Mouse (Mus musculus) forebrain, embryonic 10.5 days (tissue): ENCODE results near the gene Vmn1r179. TPM values are rescaled to one million over a fixed set of nuclear protein-coding genes. Genes with fewer than 3 reads are reported as not detected.
"Not testable (repeated sequence)": the region's sequence is repeated elsewhere in the genome, so short reads cannot be mapped to it uniquely, and the experiment has no call there.

Experiments
- DNase-seq: peaks from one replicate; pipeline ENCODE4 v3.0.0-alpha.2; 2017; ENCODE audit warnings: low spot score; ENCODE audit errors: extremely low spot score
- H3K27ac ChIP-seq: fragments of 300-500 bp; sonication (generic); 2 replicates; pipeline ENCODE4 v1.5.1; 2016; ENCODE audit warnings: mild to moderate bottlenecking
- H3K27me3 ChIP-seq: fragments of 300-500 bp; sonication (generic); 2 replicates; pipeline ENCODE4 v1.6.1; 2016; ENCODE audit warnings: mild to moderate bottlenecking; ENCODE audit not compliant: poor library complexity, severe bottlenecking
- H3K36me3 ChIP-seq: fragments of 300-500 bp; sonication (generic); replicated peaks from 2 replicates; pipeline ENCODE4 v1.6.1; 2016; ENCODE audit warnings: mild to moderate bottlenecking, moderate library complexity
- H3K4me1 ChIP-seq: fragments of 300-500 bp; sonication (generic); 2 replicates; pipeline ENCODE4 v1.6.1; 2016
- H3K4me3 ChIP-seq: fragments of 300-500 bp; sonication (generic); 2 replicates; pipeline ENCODE4 v1.5.1; 2016; ENCODE audit warnings: mild to moderate bottlenecking, moderate library complexity
- H3K9me3 ChIP-seq: fragments of 300-500 bp; sonication (generic); 2 replicates; pipeline ENCODE4 v1.6.1; 2016; ENCODE audit warnings: mild to moderate bottlenecking, moderate library complexity
- WGBS: fragments of 180-500 bp; shearing (Covaris S2); methylation state at CpG from one replicate; pipeline ENCODE4 v1.1.7; 2016; 5-methylcytosine and 5-hydroxymethylcytosine counted together
- polyA plus RNA-seq: library from polyadenylated mRNA; unstranded; fragments of >200 nt; fragmentation: Nextera tagmentation; extraction: Ambion mirVana; gene quantifications from 2 replicates; pipeline ENCODE4 v1.2.1, GENCODE M21; 2016

Vmn1r179 gene
- polyA plus RNA-seq, result not detected in 2 replicates

DNA sequence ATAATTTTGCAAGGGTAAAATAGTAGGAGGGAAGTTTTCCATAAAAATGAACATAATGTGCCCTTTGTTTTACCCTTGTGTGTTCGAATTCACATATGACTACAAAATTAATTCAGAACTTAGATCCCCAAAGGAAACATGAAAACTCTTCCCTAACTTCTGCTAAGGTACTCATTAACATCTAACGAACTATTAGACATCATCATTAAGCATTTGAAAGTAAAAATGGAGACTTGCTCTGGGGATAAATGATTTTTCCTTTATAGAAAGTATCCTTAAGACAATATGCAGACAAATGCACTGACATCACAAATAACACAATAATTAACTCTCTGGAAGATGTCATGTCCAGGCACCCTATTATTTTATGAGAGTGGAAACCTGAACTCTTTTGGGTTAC lies at the start of gene Vmn1r179:
Vmn1r179 (plus strand) TSS at position 301 of the 400 bp plus-strand sequence.
- H3K36me3 ChIP-seq, result no peaks in the 10 kb centered on the region
- H3K4me1 ChIP-seq, result no peaks in the 10 kb centered on the region
- peaks cover 62% of the 10 kb centered on the region for H3K9me3 ChIP-seq
- whole genome bisulfite sequencing, result 69% methylated on average over 2 of the region's 2 CpGs
- H3K4me3 ChIP-seq, result no peak within 1 kb of the TSS
- no peaks in the 10 kb centered on the region for H3K27me3 ChIP-seq
- H3K27ac ChIP-seq, result no peak within 1 kb of the TSS
- no peak for DNase-seq

GRCm38 (mm10) chr7:23891709-23892108 lies 35.1 kb upstream of the Vmn1r179 start, which contains the start of gene Vmn1r178:
TSS of gene Vmn1r178 (plus strand) at chr7:23892009.
- WGBS, result 82% methylated on average over 1 of the region's 1 CpGs
- H3K4me3 ChIP-seq, result no peak within 1 kb of the TSS
- no peaks in the 10 kb centered on the region for H3K27me3 ChIP-seq
- no peaks in the 10 kb centered on the region for H3K36me3 ChIP-seq
- H3K9me3 ChIP-seq, result peaks cover 69% of the 10 kb centered on the region
- no peaks in the 10 kb centered on the region for H3K4me1 ChIP-seq
- H3K27ac ChIP-seq, result no peak within 1 kb of the TSS
- no peak for DNase-seq

DNA sequence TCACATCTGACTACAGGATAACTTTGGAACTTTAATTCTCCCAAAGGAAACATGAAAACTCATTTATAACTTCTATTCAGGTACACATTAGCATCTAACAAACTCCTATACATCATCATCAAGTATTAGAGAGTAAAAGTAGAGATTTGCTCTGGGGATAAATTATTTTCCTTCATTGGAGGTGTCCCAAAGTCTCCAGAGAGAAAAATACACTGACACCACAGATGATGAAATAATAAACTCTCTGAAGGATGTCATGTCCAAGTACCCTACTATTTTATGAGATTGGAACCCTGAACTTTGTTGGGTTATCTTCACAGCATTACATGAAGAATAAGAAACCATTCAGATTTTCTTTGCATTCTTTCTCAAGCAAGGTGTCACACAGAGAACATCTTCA lies 23.6 kb downstream of the Vmn1r179 start, which contains the start of gene Vmn1r180:
Vmn1r180 (plus strand) TSS at position 301 of the 400 bp plus-strand sequence.
- Histone ChIP-seq H3K9me3 (peaks cover 33% of the 10 kb centered on the region), H3K27ac (no peak within 1 kb of the TSS), H3K27me3 (no peaks in the 10 kb centered on the region), H3K4me1 (no peaks in the 10 kb centered on the region), H3K36me3 (no peaks in the 10 kb centered on the region), H3K4me3 (no peak within 1 kb of the TSS)
- DNase-seq, result no peak

- H3K4me1 ChIP-seq, H3K36me3 ChIP-seq, H3K27me3 ChIP-seq, H3K4me3 ChIP-seq, H3K27ac ChIP-seq, DNase-seq: not testable (repeated sequence)
- peaks cover 92% of the 10 kb centered on the region for H3K9me3 ChIP-seq
- 62% methylated on average over 3 of the region's 3 CpGs for WGBS
These were observed 41.3 kb downstream of the Vmn1r179 start for GRCm38 (mm10) chr7:23968044-23968443.

- H3K27me3 ChIP-seq, DNase-seq, H3K4me1 ChIP-seq, H3K27ac ChIP-seq, H3K36me3 ChIP-seq, H3K4me3 ChIP-seq: not testable (repeated sequence)
- WGBS, result 83% methylated on average over 9 of the region's 9 CpGs
- peaks cover 83% of the 10 kb centered on the region for H3K9me3 ChIP-seq
These were observed 47.5 kb downstream of the Vmn1r179 start, which contains the start of gene Vmn1r181 for GRCm38 (mm10) chr7:23974315-23974714. TSS of gene Vmn1r181 (plus strand) at chr7:23974615.

Other genes with a start within 250 kb of the Vmn1r179 start
- gene Vmn1r173, start 226.3 kb upstream of the Vmn1r179 start, polyA plus RNA-seq, result not detected in 2 replicates
- not detected in 2 replicates for gene Vmn1r174, start 174.7 kb upstream of the Vmn1r179 start, polyA plus RNA-seq
- not detected in 2 replicates for gene Vmn1r175, start 116.3 kb upstream of the Vmn1r179 start, polyA plus RNA-seq
- gene Vmn1r176, start 89.6 kb upstream of the Vmn1r179 start, polyA plus RNA-seq, result not detected in 2 replicates
- not detected in 2 replicates for gene Vmn1r177, start 60.5 kb upstream of the Vmn1r179 start, polyA plus RNA-seq
- gene Vmn1r178, start 35.0 kb upstream of the Vmn1r179 start, polyA plus RNA-seq, result not detected in 2 replicates
- not detected in 2 replicates for gene Vmn1r180, start 23.7 kb downstream of the Vmn1r179 start, polyA plus RNA-seq
- gene Vmn1r181, start 47.6 kb downstream of the Vmn1r179 start, polyA plus RNA-seq, result not detected in 2 replicates
- gene V1rd19, start 74.7 kb downstream of the Vmn1r179 start, polyA plus RNA-seq, result not detected in 2 replicates
- gene Vmn1r183, start 126.3 kb downstream of the Vmn1r179 start, polyA plus RNA-seq, result not detected in 2 replicates
- 27.9 and 28.4 TPM in 2 replicates for gene Zfp180, start 154.9 kb downstream of the Vmn1r179 start, polyA plus RNA-seq
- gene Zfp112, start 185.3 kb downstream of the Vmn1r179 start, polyA plus RNA-seq, result 3.3 and 4.0 TPM in 2 replicates
- 12.3 and 13.1 TPM in 2 replicates for gene Zfp235, start 207.2 kb downstream of the Vmn1r179 start, polyA plus RNA-seq
- gene Zfp114, start 248.1 kb downstream of the Vmn1r179 start, polyA plus RNA-seq, result 4.9 and 6.3 TPM in 2 replicates